Mouse (Mus musculus) forebrain, embryonic 14.5 days (tissue): ENCODE measurements around the gene Cit. TPM values are rescaled to one million over a fixed set of nuclear protein-coding genes. Genes with fewer than 3 reads are reported as not detected.

Experiments
- ATAC-seq: fragments of 200-750 bp; cut with Nextera tagmentation; 2 replicates; pipeline ENCODE4 v1.8.0; 2017; ENCODE audit warnings: mild to moderate bottlenecking, moderate library complexity
- DNase-seq: peaks from one replicate; pipeline ENCODE4 v3.0.0-alpha.2; 2015; ENCODE audit warnings: low spot score
- H3K27ac ChIP-seq: fragments of 300-500 bp; sonication (generic); 2 replicates; pipeline ENCODE4 v1.5.1; 2014; ENCODE audit warnings: low read depth, mild to moderate bottlenecking, control low read depth, low read length, moderate library complexity
- H3K27me3 ChIP-seq: fragments of 300-500 bp; sonication (generic); replicated peaks from 2 replicates; pipeline ENCODE4 v1.6.1; 2014; ENCODE audit warnings: low read length, control low read depth, mixed read lengths; ENCODE audit not compliant: control insufficient read depth, insufficient read depth
- H3K36me3 ChIP-seq: fragments of 300-500 bp; sonication (generic); 2 replicates; pipeline ENCODE4 v1.6.1; 2014; ENCODE audit warnings: low read length, control low read depth; ENCODE audit not compliant: control insufficient read depth, insufficient read depth
- H3K4me1 ChIP-seq: fragments of 300-500 bp; sonication (generic); 2 replicates; pipeline ENCODE4 v1.6.1; 2014; ENCODE audit warnings: antibody characterized with exemption, low read length, control low read depth; ENCODE audit not compliant: control insufficient read depth, insufficient read depth
- H3K4me2 ChIP-seq: fragments of 300-500 bp; sonication (generic); 2 replicates; pipeline ENCODE4 v1.6.1; 2014; ENCODE audit warnings: mild to moderate bottlenecking, control low read depth, low read length
- H3K4me3 ChIP-seq: fragments of 300-500 bp; sonication (generic); 2 replicates; pipeline ENCODE4 v1.5.1; 2014; ENCODE audit warnings: low read depth, low read length, control low read depth
- H3K9ac ChIP-seq: fragments of 300-500 bp; sonication (generic); 2 replicates; pipeline ENCODE4 v1.6.1; 2014; ENCODE audit warnings: mild to moderate bottlenecking, low read length, control low read depth, moderate library complexity
- H3K9me3 ChIP-seq: fragments of 300-500 bp; sonication (generic); replicated peaks from 2 replicates; pipeline ENCODE4 v1.6.1; 2016; ENCODE audit warnings: low read length, control low read depth, mixed read lengths; ENCODE audit not compliant: control insufficient read depth
- WGBS: fragments of 180-500 bp; shearing (Covaris S2); extraction: QIAGEN DNeasy Blood & Tissue Kit; methylation state at CpG from one replicate; pipeline ENCODE4 v1.1.7; 2014; 5-methylcytosine and 5-hydroxymethylcytosine counted together
- polyA plus RNA-seq: library from polyadenylated mRNA; unstranded; fragments of >200 nt; fragmentation: Nextera tagmentation; extraction: Ambion mirVana; gene quantifications from 2 replicates; pipeline ENCODE4 v1.2.1, GENCODE M21; 2014

The Cit gene
- polyA plus RNA-seq, 1 experiment from 2014 or later: 9.1 TPM

DNA sequence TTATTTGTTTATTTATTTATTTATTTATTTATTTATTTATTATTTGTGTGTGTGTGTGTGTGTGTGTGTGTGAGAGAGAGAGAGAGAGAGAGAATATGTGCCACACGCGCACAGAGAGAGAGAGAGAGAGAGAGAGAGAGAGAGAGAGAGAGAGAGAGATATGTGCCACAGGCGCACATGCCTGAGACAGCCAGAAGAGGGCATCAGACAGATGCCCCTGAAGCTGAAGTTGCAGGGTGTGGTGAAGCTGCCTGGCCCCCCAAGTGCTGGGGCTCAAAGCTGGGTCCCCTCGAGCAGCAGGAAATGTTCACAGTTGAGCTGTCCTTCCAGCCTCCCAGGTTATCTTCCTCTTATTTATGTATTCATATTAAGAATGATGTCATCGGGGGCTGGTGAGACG is 32.3 kb downstream of the Cit start:
- H3K36me3 ChIP-seq: peaks cover 18% of the 10 kb centered on the region; the same call in 1 of the 2 replicates
- H3K4me1 ChIP-seq: no peaks in the 10 kb centered on the region
- 92% methylated on average over 6 of the region's 6 CpGs for WGBS
- no peaks in the 10 kb centered on the region for H3K9me3 ChIP-seq
- no peak overlapping the region for H3K9ac ChIP-seq
- no peak overlapping the region for H3K4me3 ChIP-seq
- H3K4me2 ChIP-seq: no peak overlapping the region
- ATAC-seq (no peak), DNase-seq (no peak)
- no peak overlapping the region for H3K27ac ChIP-seq
- no peaks in the 10 kb centered on the region for H3K27me3 ChIP-seq

GRCm38 (mm10) chr5:115882165-115882564 is 37.1 kb downstream of the Cit start:
- Histone ChIP-seq H3K4me2 (no peak overlapping the region), H3K4me1 (no peaks in the 10 kb centered on the region), H3K4me3 (no peak overlapping the region), H3K27me3 (no peaks in the 10 kb centered on the region), H3K9me3 (no peaks in the 10 kb centered on the region), H3K9ac (no peak overlapping the region), H3K36me3 (peaks cover 23% of the 10 kb centered on the region), H3K27ac (no peak overlapping the region)
- whole genome bisulfite sequencing: 94% methylated on average over 9 of the region's 9 CpGs
- DNase-seq (no peak), ATAC-seq (no peak)

DNA sequence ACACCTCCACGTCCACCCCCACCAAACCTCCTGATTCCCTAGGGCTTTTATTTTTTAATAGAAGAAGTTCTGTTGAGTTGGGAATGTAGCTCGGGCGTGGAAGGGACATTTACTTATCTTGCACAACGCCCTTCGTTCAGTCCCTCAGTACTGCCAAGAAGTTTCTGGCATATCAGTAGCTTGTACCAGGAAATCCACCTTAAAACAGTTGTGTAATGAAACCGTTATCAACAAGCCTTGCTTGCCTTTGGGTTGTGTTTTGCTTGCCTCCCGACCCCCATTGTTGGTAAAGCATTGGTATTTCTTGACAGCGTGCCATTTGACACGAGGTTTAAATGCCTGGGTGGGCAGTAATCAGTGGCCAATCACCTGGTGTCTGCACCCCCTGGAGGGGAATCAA is 39.4 kb downstream of the Cit start:
- Histone ChIP-seq H3K36me3 (peaks cover 34% of the 10 kb centered on the region), H3K27ac (no peak overlapping the region), H3K4me1 (no peaks in the 10 kb centered on the region), H3K9me3 (no peaks in the 10 kb centered on the region), H3K9ac (no peak overlapping the region), H3K4me3 (no peak overlapping the region), H3K4me2 (no peak overlapping the region), H3K27me3 (no peaks in the 10 kb centered on the region)
- ATAC-seq (no peak), DNase-seq (no peak)
- WGBS: 92% methylated on average over 9 of the region's 9 CpGs

GRCm38 (mm10) chr5:115893772-115894171 is 48.7 kb downstream of the Cit start:
- no peak for ATAC-seq
- Histone ChIP-seq H3K9ac (no peak overlapping the region), H3K27ac (no peak overlapping the region), H3K36me3 (peaks cover 22% of the 10 kb centered on the region), H3K4me1 (no peaks in the 10 kb centered on the region), H3K4me2 (no peak overlapping the region), H3K9me3 (no peaks in the 10 kb centered on the region), H3K27me3 (no peaks in the 10 kb centered on the region), H3K4me3 (no peak overlapping the region)
- 90% methylated on average over 5 of the region's 5 CpGs for WGBS
- DNase-seq: no peak

DNA sequence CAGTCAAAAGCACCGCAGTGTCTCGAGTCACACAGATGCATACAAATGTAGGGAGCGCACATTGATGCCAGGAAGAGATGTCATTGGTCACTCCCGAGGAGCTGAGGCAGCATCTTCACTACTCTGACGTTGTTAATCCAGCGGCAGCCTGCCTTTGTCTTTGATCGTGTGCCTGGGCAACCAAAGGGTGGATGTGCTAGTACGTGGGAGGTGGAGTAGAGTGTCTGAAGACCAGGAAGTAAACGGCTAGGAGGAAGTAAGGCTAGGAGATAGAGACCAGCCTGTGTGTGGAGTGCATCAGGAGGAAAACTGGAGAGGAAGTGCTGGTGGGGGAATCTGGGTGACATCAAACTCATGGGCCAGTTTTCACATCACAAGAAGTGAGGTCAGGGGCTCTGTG is 52.0 kb downstream of the Cit start:
- Histone ChIP-seq H3K9me3 (no peaks in the 10 kb centered on the region), H3K27ac (no peak overlapping the region), H3K9ac (no peak overlapping the region), H3K36me3 (peaks cover 5% of the 10 kb centered on the region), H3K4me2 (no peak overlapping the region), H3K4me3 (no peak overlapping the region), H3K4me1 (no peaks in the 10 kb centered on the region), H3K27me3 (no peaks in the 10 kb centered on the region)
- DNase-seq: no peak
- 68% methylated on average over 9 of the region's 9 CpGs for WGBS
- ATAC-seq: no peak

DNA sequence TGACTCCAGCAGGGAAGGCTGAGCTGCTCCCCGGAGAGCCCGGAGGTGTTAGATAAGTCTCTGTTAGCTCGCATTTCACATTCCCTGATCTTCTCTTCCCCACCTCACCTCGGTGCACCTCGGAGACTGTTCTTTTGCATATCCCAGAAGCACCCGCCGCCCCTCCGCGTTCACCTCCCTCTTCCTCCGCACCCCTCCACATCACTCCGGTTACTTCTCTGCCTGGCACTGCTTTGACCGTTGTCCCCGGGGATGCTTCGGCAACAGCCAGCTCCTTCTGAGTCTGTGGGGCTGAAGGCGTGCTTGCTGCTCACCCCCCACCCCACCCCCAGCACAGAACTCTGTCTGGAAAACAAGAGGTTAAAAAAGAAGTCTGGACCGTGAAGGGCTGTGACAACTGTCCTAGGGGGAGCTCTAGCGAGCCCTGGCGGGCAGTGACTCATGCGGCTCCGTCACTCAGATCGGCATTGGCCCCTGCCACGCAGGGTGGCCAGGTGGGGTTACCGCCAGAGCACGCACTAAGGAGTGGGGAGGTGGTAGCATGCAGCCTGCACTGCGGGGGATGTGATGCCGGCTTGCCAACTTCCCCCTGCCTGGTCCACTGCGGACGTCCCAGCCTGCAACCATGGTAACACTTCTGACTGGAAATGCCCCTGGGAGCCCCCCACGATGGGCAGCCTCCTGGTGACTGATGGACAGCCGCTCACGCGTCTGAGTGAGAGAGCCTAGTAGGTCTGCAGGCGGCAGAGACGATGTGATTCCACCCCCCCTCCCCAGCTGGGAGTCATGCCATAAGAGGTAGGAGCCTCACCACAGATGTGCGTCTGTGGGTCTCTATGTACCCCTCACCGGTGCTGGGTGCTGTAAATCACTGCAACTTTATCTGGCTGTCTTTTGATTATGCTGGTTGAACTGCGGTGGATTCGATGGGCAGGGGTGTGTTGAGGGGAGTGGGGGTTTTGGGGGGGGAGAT is 62.2 kb downstream of the Cit start:
- H3K9me3 ChIP-seq: no peaks in the 10 kb centered on the region
- WGBS: 6% methylated on average over 38 of the region's 38 CpGs

GRCm38 (mm10) chr5:115908251-115908650 is 63.2 kb downstream of the Cit start:
- H3K9ac ChIP-seq: peak overlapping the region; percentile 43; the same call in 1 of the 2 replicates

More for the DNA sequence above, 62.2 kb downstream of the Cit start:
- Histone ChIP-seq H3K4me2 (peak overlapping the region; percentile 53), H3K36me3 (no peaks in the 10 kb centered on the region), H3K4me3 (peak overlapping the region; percentile 29), H3K4me1 (peaks cover 13% of the 10 kb centered on the region), H3K27ac (no peak overlapping the region; the same call in 1 of the 2 replicates), H3K27me3 (no peaks in the 10 kb centered on the region), H3K9ac (peak overlapping the region; percentile 54)
- DNase-seq: peak; percentile 63
- ATAC-seq: peak; percentile 84

DNA sequence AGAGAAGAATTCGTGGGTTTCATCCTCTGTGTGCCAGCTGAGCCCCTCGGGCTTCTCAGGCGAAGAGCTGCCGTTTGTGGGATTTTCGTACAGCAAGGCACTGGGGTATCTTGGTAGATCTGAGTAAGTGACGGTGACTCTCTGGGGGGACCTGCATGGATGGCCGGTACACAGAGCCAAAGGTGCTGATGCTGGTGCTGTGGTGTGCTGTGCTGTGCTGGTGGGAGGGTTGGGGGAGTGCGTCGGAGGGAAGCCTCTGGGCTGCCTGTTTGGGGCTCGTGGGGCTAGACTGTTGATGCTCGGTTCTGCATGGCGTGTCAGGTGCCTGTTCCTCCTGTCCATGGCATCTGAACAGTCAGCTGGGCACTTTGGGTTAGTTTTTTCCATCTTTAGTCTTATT is 63.6 kb downstream of the Cit start:
- 66% methylated on average over 12 of the region's 12 CpGs for WGBS
- H3K4me2 ChIP-seq: peak overlapping the region; percentile 53; the same call in 1 of the 2 replicates
- H3K9me3 ChIP-seq: no peaks in the 10 kb centered on the region
- ATAC-seq: no peak
- DNase-seq: no peak
- H3K27ac ChIP-seq: 0 out of 2 replicates have a peak overlapping the region, but pooled peaks have one; percentile 21
- peak overlapping the region; percentile 29; the same call in 1 of the 2 replicates for H3K4me3 ChIP-seq
- H3K4me1 ChIP-seq: peaks cover 13% of the 10 kb centered on the region
- H3K9ac ChIP-seq: no peak overlapping the region; the same call in 1 of the 2 replicates
- no peaks in the 10 kb centered on the region for H3K36me3 ChIP-seq
- H3K27me3 ChIP-seq: no peaks in the 10 kb centered on the region

More at GRCm38 (mm10) chr5:115908251-115908650, 63.2 kb downstream of the Cit start:
- Histone ChIP-seq H3K4me1 (peaks cover 13% of the 10 kb centered on the region), H3K27me3 (no peaks in the 10 kb centered on the region), H3K27ac (0 out of 2 replicates have a peak overlapping the region, but pooled peaks have one; percentile 17), H3K4me3 (peak overlapping the region; percentile 29), H3K9me3 (no peaks in the 10 kb centered on the region), H3K4me2 (peak overlapping the region; percentile 53), H3K36me3 (no peaks in the 10 kb centered on the region)
- ATAC-seq (peak; percentile 60; the same call in 1 of the 2 replicates), DNase-seq (peak; percentile 77)
- WGBS: 19% methylated on average over 10 of the region's 10 CpGs
